Mouse (Mus musculus): ENCODE measurements at regions not wholly inside any gene's neighbourhood (a gene's known extent, or its start where the extent isn't known, plus 50 kb on each side); places are given as distances from the start of the nearest gene placed in this dataset.

- TF ChIP-seq MAX (IDR thresholded peaks at IDR 0.05; ENCODE audit: low read length), result no peak
- TF ChIP-seq CTCF (IDR thresholded peaks at IDR 0.05 in 2 of 3, conservative IDR thresholded peaks at IDR 0.05 in 1 of 3; ENCODE audit: control insufficient read depth in 1 of 3, insufficient read depth in 1 of 3, low read depth in 2 of 3, low read length in 3 of 3, poor library complexity in 1 of 3, severe bottlenecking in 1 of 3), result no peak
- TF ChIP-seq TAL1 (IDR thresholded peaks at IDR 0.05; ENCODE audit: low read length), result no peak
Observed at GRCm38 (mm10) chr8:36354926-36355325, 589.3 kb downstream of the Gm19410 start.

Data from MEL (cell line).